In the genomic region with DNA sequence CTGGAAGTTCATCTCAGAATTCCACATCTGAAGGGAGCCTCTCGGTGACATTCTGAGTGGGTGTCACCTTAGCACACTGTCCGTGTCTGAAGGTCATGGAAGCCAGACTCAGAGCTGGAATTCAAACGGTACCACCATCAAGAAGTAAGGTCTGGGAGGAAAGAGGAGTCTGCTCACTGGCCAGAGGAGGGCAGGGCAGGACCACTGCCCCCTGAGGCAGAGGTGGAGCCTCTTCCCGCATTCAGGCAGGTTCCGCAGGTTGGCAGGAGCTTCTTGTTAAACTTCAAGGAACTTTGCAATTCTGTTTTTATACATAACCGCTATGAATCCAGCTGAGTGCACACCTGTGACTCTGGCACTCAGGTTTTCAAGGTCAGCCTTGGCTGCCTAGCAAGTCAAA, we compare ENCODE assay signal across 10 mouse cellular contexts.
A peak's percentile ranks its signal among the peaks of the same experiment; 100 is the strongest.
DNase-seq lines count a peak whose midpoint lies in the region; ATAC-seq and TF ChIP-seq lines count a peak whose summit lies in the region.
"Had no signal": no experiment of that assay in that cellular context is flagged by ENCODE, and none has a peak within 500 bp of the region (broad histone marks: within the 10 kb centered on the region; RNA-seq: fewer than 3 reads in every experiment).

No protein-coding gene starts in this region.

- TF ChIP-seq CTCF in cortical plate, adult 2 months (IDR thresholded peaks at IDR 0.05; ENCODE audit: extremely low read depth, insufficient read depth, low read length) = peak; percentile 20; the same call in 1 of the 2 replicates

- no peaks in the 10 kb centered on the region for H3K9me3 ChIP-seq in heart, embryonic 11.5 days (replicated peaks; ENCODE audit: control insufficient read depth, low read length)
- H3K9me3 ChIP-seq: embryonic facial prominence, embryonic 12.5 days; stomach, embryonic 15.5 days had no signal

- no peaks in the 10 kb centered on the region for H3K36me3 ChIP-seq in heart, embryonic 11.5 days (ENCODE audit: control insufficient read depth, insufficient read depth, low read length)
- H3K36me3 ChIP-seq: embryonic facial prominence, embryonic 12.5 days; stomach, embryonic 15.5 days had no signal

- no peaks in the 10 kb centered on the region for H3K27me3 ChIP-seq in heart, embryonic 11.5 days (ENCODE audit: control insufficient read depth, insufficient read depth, low read length)
- H3K27me3 ChIP-seq: embryonic facial prominence, embryonic 12.5 days; stomach, embryonic 15.5 days had no signal

- peak overlapping the region; percentile 41; the same call in 1 of the 2 replicates for H3K27ac ChIP-seq in heart, embryonic 11.5 days (ENCODE audit: low read depth, low read length)
- no peak overlapping the region for H3K27ac ChIP-seq in cortical plate, adult 2 months (ENCODE audit: insufficient read depth, low read length)
- H3K27ac ChIP-seq: embryonic facial prominence, embryonic 12.5 days; stomach, embryonic 15.5 days had no signal

- no peak overlapping the region for H3K4me2 ChIP-seq in heart, embryonic 11.5 days
- H3K4me2 ChIP-seq: embryonic facial prominence, embryonic 12.5 days had no signal

- H3K4me3 ChIP-seq in heart, embryonic 11.5 days (ENCODE audit: low read depth, low read length) = no peak overlapping the region
- H3K4me3 ChIP-seq in cortical plate, adult 2 months (ENCODE audit: insufficient read depth, low read length) = no peak overlapping the region
- H3K4me3 ChIP-seq: embryonic facial prominence, embryonic 12.5 days; stomach, embryonic 15.5 days had no signal

- 22% methylated on average over 6 of the region's 6 CpGs for WGBS in heart, embryonic 11.5 days (ENCODE audit: insufficient replicate concordance)

- no peak for DNase-seq in heart, adult 18-20 months
- DNase-seq in A20 (ENCODE audit: low read depth, low spot score) = peak; percentile 16
- peak; percentile 54 to 73 for DNase-seq in kidney, postnatal 25 days
- no peak for DNase-seq in cerebellum, adult 9-10 months
- no peak for DNase-seq in cerebellum, adult 18-20 months
- no peak for DNase-seq in cerebellum, postnatal 25 days

- no peak for TF ChIP-seq POLR2A in cortical plate, adult 2 months (IDR thresholded peaks at IDR 0.05; ENCODE audit: extremely low read depth, insufficient read depth, low read length)

- peaks cover 41% of the 10 kb centered on the region for H3K4me1 ChIP-seq in heart, embryonic 11.5 days (ENCODE audit: control insufficient read depth, insufficient read depth, low read length)
- H3K4me1 ChIP-seq in cortical plate, adult 2 months (ENCODE audit: control insufficient read depth, insufficient read depth, low read length) = no peaks in the 10 kb centered on the region

- H3K9ac ChIP-seq in heart, embryonic 11.5 days (ENCODE audit: low read depth, low read length) = no peak overlapping the region
- H3K9ac ChIP-seq: embryonic facial prominence, embryonic 12.5 days; stomach, embryonic 15.5 days had no signal

- no peak for ATAC-seq in heart, embryonic 11.5 days (replicated peaks; ENCODE audit: insufficient number of reproducible peaks, low FRiP score, low TSS enrichment)

Comparison
In these comparisons a context has a peak if more than half of its experiments do, and no peak if none do; other contexts are left out.
1. DNase-seq: peak in A20 (single experiment) and kidney, postnatal 25 days (2 of 2); none in heart, adult 18-20 months (0 of 2), cerebellum, adult 9-10 months (single experiment), cerebellum, adult 18-20 months (0 of 2) and cerebellum, postnatal 25 days (0 of 2).